Mouse (Mus musculus) lung, postnatal 10 days (tissue): ENCODE measurements around the gene 4930449I24Rik.
"Not testable (repeated sequence)": the region's sequence is repeated elsewhere in the genome, so short reads cannot be mapped to it uniquely, and the experiment has no call there.

Experiments
- DNase-seq: peaks from one replicate; pipeline ENCODE4 v3.0.0; 2021

Gene 4930449I24Rik

GRCm38 (mm10) chr5:146502099-146502498 is at the start of gene 4930449I24Rik:
TSS of gene 4930449I24Rik (plus strand) at chr5:146502399.
- DNase-seq = not testable (repeated sequence)

DNA sequence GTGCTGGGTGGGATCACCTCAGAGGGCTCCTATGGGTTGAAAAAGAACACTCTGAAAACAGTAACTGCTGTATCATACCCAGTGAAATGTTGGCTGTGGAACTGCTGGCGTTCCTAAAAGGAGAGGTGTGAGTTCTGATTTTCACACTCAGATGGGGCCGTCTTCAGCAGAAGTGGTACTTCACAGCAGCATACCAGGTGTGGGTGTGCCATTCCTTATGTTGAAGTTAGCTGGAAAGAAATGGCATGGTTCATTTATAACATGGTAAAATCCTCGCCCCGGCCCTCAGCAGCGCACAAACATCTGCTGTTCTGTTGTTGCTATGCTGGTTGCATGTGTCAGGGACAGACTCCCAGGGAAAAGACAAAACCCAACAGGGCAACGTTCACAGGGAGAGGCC is 48.6 kb upstream of the 4930449I24Rik start:
- no peak for DNase-seq

- peak; percentile 11 for DNase-seq
These were observed 40.6 kb upstream of the 4930449I24Rik start for GRCm38 (mm10) chr5:146461612-146462011.

DNA sequence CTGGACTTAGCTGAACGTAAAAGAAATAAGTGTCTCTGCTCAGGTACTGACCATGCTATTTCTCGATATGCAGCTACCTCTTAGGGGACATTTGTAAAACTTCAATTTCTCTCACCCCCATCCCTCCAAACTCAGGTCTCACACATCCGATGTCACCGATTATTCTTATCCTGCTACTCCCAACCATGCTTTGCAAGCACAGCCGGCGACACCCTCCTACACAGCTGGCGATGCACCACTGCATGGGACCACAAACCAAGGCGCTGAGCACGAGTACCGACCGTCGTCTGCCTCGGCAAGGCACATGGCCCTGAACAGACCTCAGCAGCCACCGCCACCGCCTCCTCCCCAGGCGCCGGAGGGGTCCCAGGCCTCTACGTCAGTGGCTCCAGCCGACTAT is 35.5 kb upstream of the 4930449I24Rik start:
- DNase-seq = no peak

DNA sequence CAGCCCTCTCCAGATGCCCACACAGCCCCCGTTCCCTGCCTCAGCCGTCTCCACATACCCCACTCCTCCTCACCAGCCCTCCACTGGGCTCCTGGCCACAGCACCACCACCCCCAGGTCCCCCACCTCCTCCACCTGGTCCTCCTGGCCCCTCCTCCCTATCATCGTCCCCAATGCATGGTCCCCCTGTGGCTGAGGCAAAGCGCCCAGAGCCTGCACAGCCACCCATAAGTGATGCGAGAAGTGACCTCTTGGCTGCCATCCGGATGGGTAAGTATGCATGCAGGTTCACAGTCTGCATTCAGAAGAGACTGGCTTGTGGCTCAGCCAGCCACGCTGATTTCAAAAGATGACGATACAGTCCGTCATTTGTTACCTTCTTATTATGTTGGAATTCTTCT is 33.9 kb upstream of the 4930449I24Rik start:
- no peak for DNase-seq

DNA sequence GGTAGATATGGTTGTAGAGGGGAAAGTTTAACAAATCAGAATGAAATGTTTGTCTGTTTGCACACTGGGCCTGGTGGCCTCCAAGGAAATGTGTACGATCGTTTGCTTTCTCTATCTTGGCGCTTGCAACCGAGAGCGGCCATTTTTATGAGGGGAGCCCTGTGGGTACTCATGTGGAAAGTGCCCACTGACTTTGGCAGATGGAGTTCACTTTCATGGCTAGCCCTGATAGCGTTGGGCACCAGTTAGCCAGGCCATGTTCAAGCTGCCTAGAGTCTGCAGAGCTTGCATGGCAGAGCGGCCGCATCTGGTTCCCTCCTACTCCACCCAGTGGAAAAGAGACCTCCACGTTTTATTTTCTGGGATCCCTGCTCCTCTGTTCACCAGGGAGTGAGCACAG is 31.4 kb upstream of the 4930449I24Rik start:
- no peak for DNase-seq

DNA sequence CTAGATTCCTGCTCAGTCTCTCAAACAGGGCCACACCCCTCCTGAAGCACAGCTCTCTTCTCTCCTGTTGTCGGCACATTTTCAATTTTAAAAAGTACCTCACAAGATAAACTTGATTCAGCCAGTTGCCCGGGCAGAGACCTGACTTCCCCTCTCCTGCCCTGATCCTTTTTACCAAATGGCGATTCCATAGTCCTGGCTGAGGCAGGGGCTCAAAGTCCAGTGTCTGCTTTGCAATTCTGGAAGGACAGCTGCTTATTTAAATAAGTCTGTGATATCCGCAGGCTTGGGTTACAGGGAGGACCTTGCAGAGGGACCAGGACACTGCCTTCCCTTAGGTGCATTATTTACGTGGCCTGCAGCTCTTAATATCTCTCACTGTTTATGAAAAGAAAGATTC is 30.9 kb upstream of the 4930449I24Rik start:
- DNase-seq = no peak

- no peak for DNase-seq
These were observed 30.4 kb upstream of the 4930449I24Rik start for GRCm38 (mm10) chr5:146471821-146472220.

GRCm38 (mm10) chr5:146479564-146479963 is 22.6 kb upstream of the 4930449I24Rik start:
- peak; percentile 38 for DNase-seq

- not testable (repeated sequence) for DNase-seq
These were observed 20.5 kb upstream of the 4930449I24Rik start, which contains the start of gene Gm6408 for GRCm38 (mm10) chr5:146481665-146482064. TSS of gene Gm6408 (plus strand) at chr5:146481965.

GRCm38 (mm10) chr5:146488959-146489358 is 13.2 kb upstream of the 4930449I24Rik start:
- DNase-seq = peak; percentile 30

DNA sequence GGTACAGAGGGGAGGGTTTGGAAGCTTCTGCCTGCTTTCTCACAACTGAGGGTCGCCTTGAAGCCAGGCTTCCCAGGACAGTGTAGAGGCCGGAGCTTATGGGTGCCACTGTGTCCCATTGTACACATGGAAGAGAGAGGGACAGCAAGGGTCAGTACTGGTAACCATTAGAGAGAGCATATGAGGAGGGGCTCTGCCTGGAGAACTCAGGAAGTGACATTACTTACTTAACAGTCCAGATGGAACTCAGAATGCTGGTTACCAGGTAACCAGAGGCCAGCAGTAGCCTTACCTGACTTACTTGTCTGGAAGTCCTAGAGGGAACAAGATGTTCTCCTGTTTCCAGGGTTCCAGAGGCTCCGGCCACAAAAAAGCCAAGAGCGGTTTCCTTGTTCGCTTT is 11.1 kb upstream of the 4930449I24Rik start, which contains the start of gene Gm6370:
Gene Gm6370 (plus strand): TSS at position 301 of the 400 bp plus-strand sequence.
- not testable (repeated sequence) for DNase-seq

DNA sequence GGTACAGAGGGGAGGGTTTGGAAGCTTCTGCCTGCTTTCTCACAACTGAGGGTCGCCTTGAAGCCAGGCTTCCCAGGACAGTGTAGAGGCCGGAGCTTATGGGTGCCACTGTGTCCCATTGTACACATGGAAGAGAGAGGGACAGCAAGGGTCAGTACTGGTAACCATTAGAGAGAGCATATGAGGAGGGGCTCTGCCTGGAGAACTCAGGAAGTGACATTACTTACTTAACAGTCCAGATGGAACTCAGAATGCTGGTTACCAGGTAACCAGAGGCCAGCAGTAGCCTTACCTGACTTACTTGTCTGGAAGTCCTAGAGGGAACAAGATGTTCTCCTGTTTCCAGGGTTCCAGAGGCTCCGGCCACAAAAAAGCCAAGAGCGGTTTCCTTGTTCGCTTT is 11.6 kb downstream of the 4930449I24Rik start, which contains the start of gene Gm3402:
Gene Gm3402 (plus strand): TSS at position 301 of the 400 bp plus-strand sequence.
- not testable (repeated sequence) for DNase-seq

GRCm38 (mm10) chr5:146525501-146525900 is 23.3 kb downstream of the 4930449I24Rik start, which contains the start of gene Gm3404:
TSS of gene Gm3404 (plus strand) at chr5:146525801.
- DNase-seq = not testable (repeated sequence)

DNA sequence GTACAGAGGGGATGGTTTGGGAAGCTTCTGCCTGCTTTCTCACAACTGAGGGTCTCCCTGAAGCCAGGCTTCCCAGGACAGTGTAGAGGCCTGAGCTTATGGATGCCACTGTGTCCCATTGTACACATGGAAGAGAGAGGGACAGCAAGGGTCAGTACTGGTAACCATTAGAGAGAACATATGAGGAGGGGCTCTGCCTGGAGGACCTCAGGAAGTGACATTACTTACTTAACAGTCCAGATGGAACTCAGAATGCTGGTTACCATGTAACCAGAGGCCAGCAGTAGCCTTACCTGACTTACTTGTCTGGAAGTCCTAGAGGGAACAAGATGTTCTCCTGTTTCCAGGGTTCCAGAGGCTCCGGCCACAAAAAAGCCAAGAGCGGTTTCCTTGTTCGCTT is 35.1 kb downstream of the 4930449I24Rik start, which contains the start of gene Gm3409:
Gene Gm3409 (plus strand): TSS at position 301 of the 400 bp plus-strand sequence.
- DNase-seq = not testable (repeated sequence)
